ENCODE assay signal across 10 mouse cellular contexts in the genomic region with DNA sequence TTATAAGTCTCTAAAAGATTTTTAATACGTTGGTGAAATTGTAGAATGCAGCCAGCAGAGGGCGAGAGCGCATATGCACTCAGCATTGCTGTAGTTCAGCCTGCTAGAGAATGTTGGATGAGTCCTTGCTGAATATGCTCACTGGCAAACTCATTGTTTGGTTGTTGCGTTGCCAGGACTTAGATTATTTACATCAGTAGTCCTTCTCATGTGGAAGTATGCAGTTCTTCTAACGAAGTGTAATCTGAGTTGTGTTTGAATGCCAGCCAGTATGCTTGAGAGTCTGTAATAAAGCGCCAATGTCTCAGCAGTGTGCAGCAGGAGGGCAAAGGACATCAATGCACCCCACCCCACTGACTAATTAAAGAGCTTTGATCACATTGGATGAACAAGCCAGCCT.
DNase-seq lines count a peak whose midpoint lies in the region; ATAC-seq and TF ChIP-seq lines count a peak whose summit lies in the region.
"Had no signal": no experiment of that assay in that cellular context is flagged by ENCODE, and none has a peak within 500 bp of the region (broad histone marks: within the 10 kb centered on the region; RNA-seq: fewer than 3 reads in every experiment).

No protein-coding gene starts in this region.

- no peak overlapping the region for H3K27ac ChIP-seq in cortical plate, adult 2 months (ENCODE audit: insufficient read depth, low read length)
- no peak overlapping the region; the same call in 1 of the 2 replicates for H3K27ac ChIP-seq in lung, embryonic 15.5 days
- H3K27ac ChIP-seq: stomach, embryonic 15.5 days had no signal

- no peak for TF ChIP-seq POLR2A in cortical plate, adult 2 months (IDR thresholded peaks at IDR 0.05; ENCODE audit: extremely low read depth, insufficient read depth, low read length)

- H3K27me3 ChIP-seq in lung, embryonic 15.5 days: no peaks in the 10 kb centered on the region
- H3K27me3 ChIP-seq: stomach, embryonic 15.5 days had no signal

- peak; percentile 96 for ATAC-seq in lung, embryonic 15.5 days (ENCODE audit: borderline replicate concordance, extremely low read depth, low FRiP score, low TSS enrichment)

- H3K4me3 ChIP-seq in cortical plate, adult 2 months (ENCODE audit: insufficient read depth, low read length): no peak overlapping the region
- no peak overlapping the region for H3K4me3 ChIP-seq in lung, embryonic 15.5 days
- H3K4me3 ChIP-seq: erythroblast, embryonic 14.5 days; stomach, embryonic 15.5 days had no signal

- WGBS in lung, embryonic 15.5 days: 8% methylated on average over 6 of the region's 6 CpGs

- no peaks in the 10 kb centered on the region for H3K4me1 ChIP-seq in cortical plate, adult 2 months (ENCODE audit: control insufficient read depth, insufficient read depth, low read length)
- H3K4me1 ChIP-seq in lung, embryonic 15.5 days: no peaks in the 10 kb centered on the region
- H3K4me1 ChIP-seq: stomach, embryonic 15.5 days had no signal

- no peak overlapping the region for H3K9ac ChIP-seq in lung, embryonic 15.5 days
- H3K9ac ChIP-seq: stomach, embryonic 15.5 days had no signal

- intact Hi-C loops in heart, postnatal 36 days (cut with DNase I): loop anchor here (1.0 to 2.0 kb wide), 2 partner anchors 212 to 1154 kb away; no protein-coding TSS in a partner anchor

- no peaks in the 10 kb centered on the region for H3K36me3 ChIP-seq in lung, embryonic 15.5 days
- H3K36me3 ChIP-seq: stomach, embryonic 15.5 days had no signal

- H3K9me3 ChIP-seq in lung, embryonic 15.5 days: no peaks in the 10 kb centered on the region
- H3K9me3 ChIP-seq: stomach, embryonic 15.5 days had no signal

- H3K4me2 ChIP-seq in lung, embryonic 15.5 days: no peak overlapping the region
- H3K4me2 ChIP-seq: stomach, embryonic 15.5 days had no signal

- DNase-seq in A20 (ENCODE audit: low read depth, low spot score) (peak; percentile 63), ZHBTc4 (ENCODE audit: low read depth, low spot score) (peak; percentile 68)
- peak; percentile 18 to 25 for DNase-seq in heart, postnatal 36 days
- DNase-seq in kidney, postnatal 4 days: peak; percentile 74 to 78
- peak; percentile 16 for DNase-seq in retina, adult 2 months (ENCODE audit: low read depth, low spot score)
- DNase-seq in spleen, postnatal 14 days (ENCODE audit: low spot score in 2 of 2): no peak

- TF ChIP-seq CTCF in cortical plate, adult 2 months (IDR thresholded peaks at IDR 0.05; ENCODE audit: extremely low read depth, insufficient read depth, low read length): peak; percentile 78

Comparison
In these comparisons a context has a peak if more than half of its experiments do, and no peak if none do; other contexts are left out.
1. DNase-seq: peak in A20 (single experiment), ZHBTc4 (single experiment), heart, postnatal 36 days (2 of 2), kidney, postnatal 4 days (2 of 2) and retina, adult 2 months (single experiment); none in spleen, postnatal 14 days (0 of 2).